Mouse (Mus musculus) midbrain, embryonic 15.5 days (tissue): Measurements from ENCODE around the gene Gm49355. TPM values are rescaled to one million over a fixed set of nuclear protein-coding genes. Genes with fewer than 3 reads are reported as not detected.
"Not testable (repeated sequence)": the region's sequence is repeated elsewhere in the genome, so short reads cannot be mapped to it uniquely, and the experiment has no call there.

Experiments
- ATAC-seq: fragments of 200-750 bp; cut with Nextera tagmentation; replicated peaks from 2 replicates; pipeline ENCODE4 v1.8.0; 2017; ENCODE audit warnings: moderate TSS enrichment
- H3K27ac ChIP-seq: fragments of 300-500 bp; sonication (generic); 2 replicates; pipeline ENCODE4 v1.5.1; 2015; ENCODE audit warnings: mild to moderate bottlenecking, inconsistent platforms
- H3K27me3 ChIP-seq: fragments of 300-500 bp; sonication (generic); replicated peaks from 2 replicates; pipeline ENCODE4 v1.6.1; 2015; ENCODE audit warnings: inconsistent platforms
- H3K36me3 ChIP-seq: fragments of 300-500 bp; sonication (generic); replicated peaks from 2 replicates; pipeline ENCODE4 v1.6.1; 2015; ENCODE audit warnings: inconsistent platforms
- H3K4me1 ChIP-seq: fragments of 300-500 bp; sonication (generic); 2 replicates; pipeline ENCODE4 v1.6.1; 2015; ENCODE audit warnings: inconsistent platforms
- H3K4me2 ChIP-seq: fragments of 300-500 bp; sonication (generic); 2 replicates; pipeline ENCODE4 v1.6.1; 2015; ENCODE audit warnings: inconsistent platforms, mild to moderate bottlenecking, moderate library complexity
- H3K4me3 ChIP-seq: fragments of 300-500 bp; sonication (generic); 2 replicates; pipeline ENCODE4 v1.5.1; 2015; ENCODE audit warnings: mild to moderate bottlenecking, inconsistent platforms
- H3K9ac ChIP-seq: fragments of 300-500 bp; sonication (generic); 2 replicates; pipeline ENCODE4 v1.6.1; 2015; ENCODE audit warnings: mild to moderate bottlenecking, inconsistent platforms
- H3K9me3 ChIP-seq: fragments of 300-500 bp; sonication (generic); 2 replicates; pipeline ENCODE4 v1.6.1; 2016; ENCODE audit warnings: inconsistent platforms
- WGBS: fragments of 180-500 bp; shearing (Covaris S2); methylation state at CpG from one replicate; pipeline ENCODE4 v1.1.7; 2015; ENCODE audit warnings: mixed read lengths; 5-methylcytosine and 5-hydroxymethylcytosine counted together
- polyA plus RNA-seq: library from polyadenylated mRNA; unstranded; fragments of >200 nt; fragmentation: Nextera tagmentation; extraction: Ambion mirVana; gene quantifications from 2 replicates; pipeline ENCODE4 v1.2.1, GENCODE M21; 2015

The Gm49355 gene
- polyA plus RNA-seq = 0.14 TPM in 1 of 2 replicates, not detected in the other

GRCm38 (mm10) chr14:12283641-12284040 lies at the start of gene Gm49355:
Gene Gm49355 (plus strand): TSS chr14:12283976.
- Histone ChIP-seq H3K9ac (peak within 1 kb of the TSS; percentile 81), H3K4me3 (peak within 1 kb of the TSS; percentile 78), H3K36me3 (no peaks in the 10 kb centered on the region), H3K9me3 (no peaks in the 10 kb centered on the region), H3K27ac (peak within 1 kb of the TSS; percentile 82), H3K27me3 (0 out of 2 replicates have a peak, but pooled peaks cover 3% of the 10 kb centered on the region), H3K4me2 (peak within 1 kb of the TSS; percentile 75), H3K4me1 (peaks cover 4% of the 10 kb centered on the region)
- WGBS = 76% methylated on average over 6 of the region's 6 CpGs
- ATAC-seq = peak; percentile 62

DNA sequence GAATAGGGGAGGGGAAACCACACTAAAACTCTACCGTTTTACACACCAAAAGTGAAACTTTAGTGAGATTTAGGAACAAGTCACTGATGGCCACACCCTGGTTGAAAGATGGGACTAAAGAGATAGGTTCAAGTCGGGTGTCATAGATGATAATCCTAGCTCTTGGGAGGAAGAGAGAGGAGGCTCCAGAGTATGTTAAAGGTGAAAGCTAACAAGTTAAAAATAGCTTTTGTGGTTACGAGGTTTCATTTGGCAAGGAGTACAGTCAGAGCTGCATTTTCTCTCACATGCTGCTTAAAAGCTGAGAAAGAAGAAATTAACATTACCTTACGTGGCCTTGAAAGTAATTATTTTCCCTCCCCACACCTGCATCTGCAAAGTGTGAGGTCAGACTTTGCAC lies 40.0 kb upstream of the Gm49355 start:
- H3K27ac ChIP-seq = no peak overlapping the region
- no peak overlapping the region for H3K9ac ChIP-seq
- H3K9me3 ChIP-seq = no peaks in the 10 kb centered on the region
- no peaks in the 10 kb centered on the region for H3K27me3 ChIP-seq
- WGBS = 86% methylated on average over 4 of the region's 4 CpGs
- no peak for ATAC-seq
- no peaks in the 10 kb centered on the region for H3K4me1 ChIP-seq
- H3K4me2 ChIP-seq = no peak overlapping the region
- H3K36me3 ChIP-seq = peaks cover 5% of the 10 kb centered on the region; the same call in 1 of the 2 replicates
- no peak overlapping the region for H3K4me3 ChIP-seq

GRCm38 (mm10) chr14:12276031-12276430 lies 7.7 kb upstream of the Gm49355 start:
- Histone ChIP-seq H3K27me3 (no peaks in the 10 kb centered on the region), H3K9ac (no peak overlapping the region), H3K4me3 (no peak overlapping the region), H3K27ac (no peak overlapping the region), H3K9me3 (no peaks in the 10 kb centered on the region), H3K4me2 (no peak overlapping the region), H3K36me3 (no peaks in the 10 kb centered on the region), H3K4me1 (no peaks in the 10 kb centered on the region)
- no peak for ATAC-seq
- 66% methylated on average over 3 of the region's 3 CpGs for WGBS

- under 1% methylated on average over 48 of the region's 48 CpGs for WGBS
- H3K27ac ChIP-seq = peak within 1 kb of the TSS; percentile 82
- peak; percentile 99 for ATAC-seq
- H3K27me3 ChIP-seq = 0 out of 2 replicates have a peak, but pooled peaks cover 3% of the 10 kb centered on the region
- H3K9me3 ChIP-seq = no peaks in the 10 kb centered on the region
- H3K9ac ChIP-seq = peak within 1 kb of the TSS; percentile 81
- H3K36me3 ChIP-seq = no peaks in the 10 kb centered on the region
- H3K4me2 ChIP-seq = peak within 1 kb of the TSS; percentile 75
- H3K4me3 ChIP-seq = peak within 1 kb of the TSS; percentile 78
- H3K4me1 ChIP-seq = peaks cover 4% of the 10 kb centered on the region
These were observed 551 bp downstream of the Gm49355 start, which contains the start of gene 3830406C13Rik for GRCm38 (mm10) chr14:12284141-12284912. Gene 3830406C13Rik (plus strand): TSS chr14:12284173.

GRCm38 (mm10) chr14:12289747-12290146 lies 6.0 kb downstream of the Gm49355 start:
- H3K4me1 ChIP-seq, H3K4me2 ChIP-seq, ATAC-seq, H3K36me3 ChIP-seq, H3K27me3 ChIP-seq, H3K27ac ChIP-seq, H3K9ac ChIP-seq, H3K4me3 ChIP-seq, H3K9me3 ChIP-seq: not testable (repeated sequence)

GRCm38 (mm10) chr14:12296391-12296790 lies 12.6 kb downstream of the Gm49355 start:
- H3K36me3 ChIP-seq = no peaks in the 10 kb centered on the region
- ATAC-seq = no peak
- H3K9ac ChIP-seq = no peak overlapping the region
- H3K4me3 ChIP-seq = no peak overlapping the region
- WGBS = 87% methylated on average over 7 of the region's 7 CpGs
- no peaks in the 10 kb centered on the region for H3K4me1 ChIP-seq
- no peak overlapping the region for H3K4me2 ChIP-seq
- H3K27ac ChIP-seq = no peak overlapping the region
- H3K9me3 ChIP-seq = no peaks in the 10 kb centered on the region
- H3K27me3 ChIP-seq = no peaks in the 10 kb centered on the region; the same call in 1 of the 2 replicates

DNA sequence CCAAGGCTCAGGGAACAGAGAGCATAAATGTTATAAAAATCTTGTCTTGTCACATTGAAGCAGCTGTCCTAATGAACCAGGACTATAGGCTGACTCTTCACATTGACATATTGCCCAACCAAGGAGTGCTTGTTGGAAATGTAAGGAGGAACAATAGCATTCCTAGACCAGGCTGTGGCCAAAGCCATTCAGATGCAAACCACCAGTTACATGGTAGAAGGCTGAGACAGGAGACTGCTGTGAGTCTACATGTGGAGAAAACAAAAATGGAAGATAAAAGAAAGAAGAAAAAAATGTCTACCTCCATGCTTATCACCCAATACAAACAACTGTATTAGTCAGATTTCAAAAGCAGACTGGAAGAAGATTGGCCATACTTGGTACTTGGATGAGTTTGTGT lies 15.4 kb downstream of the Gm49355 start:
- no peak overlapping the region for H3K27ac ChIP-seq
- ATAC-seq = no peak
- no peak overlapping the region for H3K4me2 ChIP-seq
- H3K9ac ChIP-seq = no peak overlapping the region
- H3K9me3 ChIP-seq = no peaks in the 10 kb centered on the region
- H3K36me3 ChIP-seq = no peaks in the 10 kb centered on the region
- no peak overlapping the region for H3K4me3 ChIP-seq
- H3K27me3 ChIP-seq = no peaks in the 10 kb centered on the region; the same call in 1 of the 2 replicates
- H3K4me1 ChIP-seq = no peaks in the 10 kb centered on the region

DNA sequence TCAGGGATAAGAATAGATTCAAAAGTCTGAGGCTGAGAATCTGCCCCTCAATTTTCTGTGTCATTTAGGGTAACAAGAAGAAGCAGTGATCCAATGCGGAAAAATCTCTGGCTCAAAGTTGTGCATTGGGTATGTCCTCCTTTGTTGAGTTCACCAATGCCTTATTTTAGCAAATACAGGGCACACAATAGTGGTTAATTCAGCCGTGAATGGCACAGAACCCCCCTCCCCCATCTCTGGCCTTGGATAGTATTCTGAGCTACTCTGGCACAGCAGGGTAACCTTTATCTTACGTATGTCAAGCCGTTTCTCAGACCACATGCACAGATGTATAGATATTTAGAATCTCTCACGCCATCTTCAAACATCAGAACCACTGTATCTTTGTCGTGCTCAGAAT lies 15.9 kb downstream of the Gm49355 start:
- Histone ChIP-seq H3K9ac (no peak overlapping the region), H3K36me3 (no peaks in the 10 kb centered on the region), H3K27me3 (no peaks in the 10 kb centered on the region; the same call in 1 of the 2 replicates), H3K4me1 (no peaks in the 10 kb centered on the region), H3K27ac (no peak overlapping the region), H3K9me3 (no peaks in the 10 kb centered on the region), H3K4me2 (no peak overlapping the region), H3K4me3 (no peak overlapping the region)
- no peak for ATAC-seq
- 30% methylated on average over 6 of the region's 6 CpGs for WGBS

- Histone ChIP-seq H3K9ac (no peak overlapping the region), H3K36me3 (no peaks in the 10 kb centered on the region), H3K27me3 (no peaks in the 10 kb centered on the region; the same call in 1 of the 2 replicates), H3K4me2 (no peak overlapping the region), H3K4me3 (no peak overlapping the region), H3K9me3 (no peaks in the 10 kb centered on the region), H3K27ac (no peak overlapping the region), H3K4me1 (no peaks in the 10 kb centered on the region)
- peak; percentile 63; the same call in 1 of the 2 replicates for ATAC-seq
- WGBS = 75% methylated on average over 4 of the region's 4 CpGs
These were observed 16.5 kb downstream of the Gm49355 start for GRCm38 (mm10) chr14:12300275-12300674.

GRCm38 (mm10) chr14:12300677-12301076 lies 16.9 kb downstream of the Gm49355 start:
- no peaks in the 10 kb centered on the region for H3K36me3 ChIP-seq
- no peaks in the 10 kb centered on the region for H3K4me1 ChIP-seq
- H3K27ac ChIP-seq = no peak overlapping the region
- no peak overlapping the region for H3K9ac ChIP-seq
- H3K9me3 ChIP-seq = no peaks in the 10 kb centered on the region
- no peak overlapping the region for H3K4me2 ChIP-seq
- ATAC-seq = peak; percentile 24; the same call in 1 of the 2 replicates
- no peaks in the 10 kb centered on the region; the same call in 1 of the 2 replicates for H3K27me3 ChIP-seq
- H3K4me3 ChIP-seq = no peak overlapping the region
- 66% methylated on average over 3 of the region's 3 CpGs for WGBS

GRCm38 (mm10) chr14:12303106-12303505 lies 19.3 kb downstream of the Gm49355 start:
- Histone ChIP-seq H3K27me3 (no peaks in the 10 kb centered on the region; the same call in 1 of the 2 replicates), H3K4me1 (no peaks in the 10 kb centered on the region), H3K27ac (no peak overlapping the region), H3K9me3 (no peaks in the 10 kb centered on the region), H3K4me2 (no peak overlapping the region), H3K4me3 (no peak overlapping the region), H3K9ac (no peak overlapping the region), H3K36me3 (no peaks in the 10 kb centered on the region)
- no peak for ATAC-seq
- 57% methylated on average over 2 of the region's 2 CpGs for WGBS

- H3K4me3 ChIP-seq = no peak overlapping the region
- no peaks in the 10 kb centered on the region for H3K36me3 ChIP-seq
- H3K4me1 ChIP-seq = peaks cover 5% of the 10 kb centered on the region; the same call in 1 of the 2 replicates
- 87% methylated on average over 7 of the region's 7 CpGs for WGBS
- H3K27ac ChIP-seq = no peak overlapping the region
- no peak overlapping the region for H3K4me2 ChIP-seq
- peaks cover 59% of the 10 kb centered on the region for H3K27me3 ChIP-seq
- H3K9ac ChIP-seq = no peak overlapping the region
- H3K9me3 ChIP-seq = no peaks in the 10 kb centered on the region
- no peak for ATAC-seq
These were observed 49.8 kb downstream of the Gm49355 start for GRCm38 (mm10) chr14:12333622-12334021.

DNA sequence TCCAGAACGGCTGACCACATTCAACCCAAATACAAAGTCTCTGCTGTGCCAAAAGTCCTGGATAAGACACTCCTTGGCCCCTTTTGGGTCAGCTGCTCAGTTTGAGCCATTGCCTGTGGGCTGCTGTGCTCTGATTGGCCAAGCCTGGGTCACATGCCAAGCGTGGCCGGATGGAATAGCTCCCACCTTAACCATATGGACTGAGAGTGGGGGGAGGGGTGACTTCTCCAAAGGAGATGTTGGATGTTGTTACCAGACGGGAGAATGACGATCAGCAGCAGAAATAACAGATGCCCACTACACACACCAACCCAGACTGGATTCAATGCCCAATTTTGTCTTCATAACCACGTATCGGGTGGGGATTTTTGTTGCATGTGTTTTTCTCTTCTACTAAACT lies 51.1 kb downstream of the Gm49355 start:
- Histone ChIP-seq H3K27ac (no peak overlapping the region), H3K4me1 (peaks cover 5% of the 10 kb centered on the region; the same call in 1 of the 2 replicates), H3K9ac (no peak overlapping the region), H3K27me3 (peaks cover 69% of the 10 kb centered on the region), H3K4me3 (no peak overlapping the region), H3K4me2 (no peak overlapping the region), H3K9me3 (no peaks in the 10 kb centered on the region), H3K36me3 (no peaks in the 10 kb centered on the region)
- WGBS = 52% methylated on average over 7 of the region's 7 CpGs
- ATAC-seq = no peak
